Mouse (Mus musculus): ENCODE data around the gene Fh1.

Fh1 gene

DNA sequence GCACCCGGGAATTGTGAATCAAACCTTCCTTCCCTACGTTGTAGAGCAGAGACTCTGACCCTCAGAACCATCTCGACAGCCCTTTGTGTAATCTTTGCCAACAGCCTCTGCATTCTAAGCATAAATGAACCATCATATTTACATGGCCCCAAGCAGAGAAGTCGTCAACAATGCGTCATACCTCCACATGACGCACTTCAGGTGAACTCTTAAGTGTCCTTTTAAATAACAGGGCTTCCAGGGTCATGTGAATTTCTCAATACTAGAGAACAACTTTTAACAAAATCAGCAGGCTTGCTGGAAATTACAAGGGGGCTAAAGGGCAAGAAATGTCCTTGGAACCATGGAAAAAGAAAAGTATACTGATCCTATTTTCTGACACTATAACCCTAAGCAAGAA is 1.8 kb downstream of the Fh1 start:
- no peak for DNase-seq (ENCODE audit: low read depth, low spot score)

DNA sequence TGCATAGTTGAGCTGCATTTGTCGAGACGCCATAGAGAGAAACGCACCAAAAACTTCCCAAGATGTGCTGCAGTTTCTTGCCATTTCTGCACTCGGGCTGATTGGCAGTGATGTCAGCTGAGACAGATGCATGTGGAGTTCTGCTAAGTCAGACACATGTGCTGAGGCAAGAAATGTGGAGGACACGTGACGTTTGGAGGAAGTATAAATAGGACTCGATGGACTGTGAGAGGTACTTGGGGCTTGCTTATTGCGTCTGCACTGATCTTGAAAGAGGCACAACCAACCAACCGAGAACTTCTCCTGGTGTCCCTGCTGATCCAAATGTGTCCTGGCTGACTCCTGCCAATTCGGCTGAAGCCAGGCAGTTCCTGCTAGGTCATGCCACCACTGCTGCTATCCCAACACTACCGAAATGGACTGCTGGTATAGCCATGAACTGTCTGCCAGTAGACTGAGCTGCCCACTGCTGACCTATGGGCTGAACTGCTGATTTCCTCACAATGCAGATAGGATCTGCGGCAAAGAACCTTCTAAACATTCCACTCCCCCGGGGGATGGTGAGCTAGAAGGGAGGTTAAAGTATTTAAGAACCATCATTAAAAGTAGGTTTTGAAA is 5.5 kb downstream of the Fh1 start, which contains the start of gene Kmo:
Kmo (plus strand) TSS at position 568 of the 618 bp plus-strand sequence.
- no peak for DNase-seq (ENCODE audit: low read depth, low spot score)

DNA sequence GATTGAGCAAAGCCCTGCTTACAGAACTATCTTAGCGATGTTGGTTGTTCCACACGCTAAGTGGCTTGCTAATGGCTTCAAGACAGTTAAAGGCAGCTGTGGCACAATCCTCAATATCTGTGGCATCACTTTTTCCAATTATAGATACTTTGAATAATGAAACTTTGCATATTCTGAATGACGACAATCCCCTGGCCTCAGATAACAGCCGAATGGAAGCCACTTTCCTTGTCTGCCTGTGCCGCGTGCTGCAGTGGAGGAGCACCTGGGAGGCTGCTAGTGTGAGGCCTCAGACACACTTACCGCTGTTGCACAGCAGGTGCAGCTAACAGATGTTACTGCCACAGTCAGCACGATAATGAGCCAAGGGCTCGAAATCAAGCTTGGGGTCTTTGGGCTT is 10.4 kb downstream of the Fh1 start:
- no peak for DNase-seq (ENCODE audit: low read depth, low spot score)

DNA sequence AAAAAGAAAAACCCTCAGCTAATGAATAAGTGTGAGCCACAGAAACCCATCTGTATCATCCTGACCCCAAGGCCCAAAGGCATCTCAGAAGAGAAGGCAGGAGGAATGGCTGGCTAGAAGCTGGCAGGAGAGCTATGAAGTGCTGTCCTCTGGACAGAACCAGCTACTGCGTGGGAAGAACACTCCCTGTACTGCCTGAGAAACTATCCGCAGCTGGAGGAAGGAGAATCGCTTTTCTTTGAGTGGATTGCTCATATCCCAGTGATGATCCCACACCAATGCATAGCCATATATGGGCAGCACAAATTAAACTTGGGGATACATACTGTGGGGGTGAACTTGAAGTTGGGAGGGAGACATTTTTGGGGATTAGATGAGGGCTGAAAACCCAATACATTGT is 16.7 kb downstream of the Fh1 start:
- no peak for DNase-seq (ENCODE audit: low read depth, low spot score)

DNA sequence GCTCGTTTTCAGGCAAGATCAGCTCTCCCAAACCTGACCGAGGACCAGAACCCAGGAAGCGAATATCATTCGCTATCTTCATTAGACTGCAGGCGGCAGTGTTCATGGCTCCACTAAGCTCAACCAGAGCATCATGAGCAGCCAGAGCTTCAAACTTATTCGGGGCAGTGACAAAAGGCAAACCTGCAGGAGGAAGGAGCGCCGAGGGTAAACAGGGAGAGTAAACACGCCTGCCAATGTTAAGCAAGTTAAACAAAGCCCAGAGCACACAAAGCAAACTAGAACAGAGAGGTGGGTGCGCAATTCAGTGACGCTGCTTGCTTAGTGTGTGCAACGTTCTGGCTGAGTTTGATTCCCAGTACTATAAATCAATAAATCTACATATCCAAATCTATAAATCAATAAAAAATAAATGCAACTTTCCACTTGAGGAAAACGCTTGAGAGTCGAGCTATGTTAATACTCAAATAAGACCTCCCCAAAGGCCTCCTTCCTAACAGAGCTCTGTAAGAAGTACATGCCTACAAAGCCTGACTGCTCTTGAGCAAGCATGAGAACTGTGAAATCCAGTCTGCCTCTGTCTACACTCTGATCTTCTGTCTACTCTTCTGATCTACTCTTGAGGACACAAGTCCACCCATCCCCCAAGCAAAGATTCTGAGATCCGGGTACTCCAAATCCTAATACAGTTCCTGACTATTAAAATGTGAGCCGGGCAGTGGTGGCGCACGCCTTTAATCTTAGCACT is 17.4 kb downstream of the Fh1 start:
- DNase-seq (ENCODE audit: low read depth, low spot score): no peak

DNA sequence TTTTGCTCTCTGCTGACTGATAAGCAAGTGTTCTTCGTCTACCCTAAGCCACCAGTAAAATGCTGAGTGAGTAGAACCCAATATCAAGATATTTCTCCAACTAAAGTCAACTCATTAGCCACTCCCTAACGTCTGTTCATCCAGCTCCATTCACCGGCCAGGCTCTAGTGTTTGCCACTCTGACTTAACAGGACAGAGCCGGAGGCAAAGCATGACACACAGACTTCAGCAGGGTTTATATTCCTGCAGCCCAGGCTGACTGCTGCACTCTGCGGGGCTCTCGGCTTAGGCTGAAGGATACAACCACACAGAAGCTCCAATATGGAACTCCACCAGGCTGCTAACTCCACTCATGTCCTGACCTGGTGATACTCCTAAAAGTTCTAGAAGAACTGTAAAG is 18.1 kb downstream of the Fh1 start:
- DNase-seq (ENCODE audit: low read depth, low spot score): no peak

DNA sequence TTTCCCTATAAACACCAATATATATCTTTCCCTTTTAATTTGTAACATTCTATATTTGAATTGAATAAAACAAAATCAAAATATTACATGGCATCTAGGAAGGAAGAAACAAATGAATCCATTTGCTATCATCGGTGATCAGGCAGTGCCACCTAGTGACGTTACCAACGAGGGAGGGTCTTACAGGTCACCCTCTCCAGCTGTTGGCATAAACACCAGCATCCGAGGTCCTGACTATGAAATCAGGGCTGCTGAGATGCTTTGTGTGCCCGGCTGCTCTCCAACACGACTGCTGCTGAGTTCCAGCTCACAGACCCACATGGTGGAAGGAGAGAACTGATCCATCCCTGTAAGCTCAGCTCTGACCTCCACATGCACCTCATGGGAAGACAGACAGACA is 22.0 kb downstream of the Fh1 start:
- no peak for DNase-seq (ENCODE audit: low read depth, low spot score)

DNA sequence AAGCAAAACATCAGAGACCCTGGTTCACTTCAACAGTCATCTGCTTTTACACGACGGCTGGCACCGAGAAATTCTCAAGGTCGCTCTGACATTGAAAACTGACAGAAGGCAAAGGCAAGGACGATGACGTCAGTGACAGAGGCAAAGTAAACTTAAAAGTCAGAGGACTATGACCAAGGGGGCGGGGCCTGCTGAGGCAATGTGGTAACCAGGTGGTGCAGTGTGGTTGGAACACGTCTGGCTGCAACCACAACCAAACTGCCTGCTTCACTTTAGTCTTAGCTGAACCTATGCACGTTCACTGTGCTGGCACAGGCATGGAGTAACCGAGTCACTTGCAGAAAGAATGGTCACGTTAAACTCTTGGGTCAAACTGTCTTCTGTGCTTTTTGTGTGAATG is 23.2 kb downstream of the Fh1 start:
- peak; percentile 6 for DNase-seq (ENCODE audit: low read depth, low spot score)

DNA sequence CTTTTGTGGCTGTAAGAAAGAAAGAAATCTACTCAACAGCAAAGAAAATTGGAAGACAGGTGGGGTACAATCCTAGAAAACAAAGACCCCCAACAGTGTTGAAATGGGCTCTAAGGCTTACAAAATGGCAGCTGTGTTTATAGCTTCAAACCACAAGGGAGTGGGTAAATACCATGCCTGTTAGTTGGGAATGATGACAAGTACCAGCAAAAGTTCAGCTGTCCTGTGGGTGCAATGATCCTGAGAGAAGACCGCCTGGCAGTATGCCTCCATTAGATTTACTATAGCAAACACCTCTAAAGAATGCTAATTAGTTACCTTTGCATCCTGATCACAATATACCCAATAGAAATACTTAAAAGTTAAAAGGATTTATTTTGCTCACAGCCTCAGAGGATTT is 32.6 kb downstream of the Fh1 start:
- DNase-seq (ENCODE audit: low read depth, low spot score): no peak

DNA sequence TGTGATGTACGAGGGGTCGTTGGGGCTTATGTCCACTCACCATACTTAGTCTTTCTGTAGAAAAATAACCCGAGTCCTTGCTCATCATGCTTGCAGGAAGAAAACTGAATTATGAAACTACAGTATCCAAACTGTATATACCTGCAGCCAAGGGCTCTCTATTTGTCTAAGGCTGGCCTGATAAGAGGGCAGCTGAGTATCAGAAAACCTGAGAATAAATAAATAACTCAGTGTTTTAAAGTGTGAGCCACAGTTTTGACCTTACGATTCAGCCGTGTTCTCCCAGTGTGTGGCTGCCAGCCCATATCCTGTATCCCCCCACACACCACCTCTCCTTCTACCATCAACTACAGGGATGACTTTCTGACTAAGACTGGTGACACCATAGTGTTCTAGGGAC is 38.8 kb downstream of the Fh1 start:
- no peak for DNase-seq (ENCODE audit: low read depth, low spot score)

DNA sequence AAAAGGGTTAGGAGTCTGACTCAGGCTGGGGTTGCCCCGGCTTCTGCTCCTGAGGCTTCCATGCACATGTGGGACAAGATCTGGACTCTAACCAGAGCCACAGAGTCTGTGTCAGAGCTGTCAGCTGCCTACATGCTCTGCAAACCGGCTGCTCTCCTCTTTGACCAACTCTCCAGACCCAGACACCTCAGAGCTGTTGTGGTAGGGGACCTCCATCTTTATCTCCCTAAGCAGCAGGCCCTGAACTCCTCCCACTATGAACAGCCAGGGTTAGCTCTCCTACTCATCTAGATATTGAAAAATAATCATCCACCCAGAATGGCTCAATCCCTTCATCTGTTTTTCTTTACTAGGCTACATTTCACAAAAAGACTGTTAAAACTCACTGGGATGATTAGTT is 40.2 kb downstream of the Fh1 start:
- no peak for DNase-seq (ENCODE audit: low read depth, low spot score)

DNA sequence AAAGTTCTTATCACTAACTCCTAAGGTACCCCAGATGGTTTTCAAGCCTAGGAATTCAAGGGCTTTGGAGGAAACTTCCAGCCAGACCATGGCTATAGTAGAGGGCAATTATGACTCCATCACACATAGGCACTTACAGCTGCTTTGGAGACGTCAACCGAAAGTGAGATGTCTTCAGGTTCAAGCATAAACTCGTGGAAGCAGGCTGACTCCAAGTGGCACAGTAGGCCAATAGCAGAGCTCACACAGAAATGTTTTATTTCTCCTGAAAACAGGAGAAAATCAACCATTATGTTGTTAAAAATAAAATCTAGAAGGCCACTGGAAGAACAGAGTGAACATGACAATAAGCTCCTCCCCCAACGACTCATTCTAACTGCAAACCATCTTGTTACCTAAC is 42.6 kb downstream of the Fh1 start:
- DNase-seq (ENCODE audit: low read depth, low spot score): no peak

DNA sequence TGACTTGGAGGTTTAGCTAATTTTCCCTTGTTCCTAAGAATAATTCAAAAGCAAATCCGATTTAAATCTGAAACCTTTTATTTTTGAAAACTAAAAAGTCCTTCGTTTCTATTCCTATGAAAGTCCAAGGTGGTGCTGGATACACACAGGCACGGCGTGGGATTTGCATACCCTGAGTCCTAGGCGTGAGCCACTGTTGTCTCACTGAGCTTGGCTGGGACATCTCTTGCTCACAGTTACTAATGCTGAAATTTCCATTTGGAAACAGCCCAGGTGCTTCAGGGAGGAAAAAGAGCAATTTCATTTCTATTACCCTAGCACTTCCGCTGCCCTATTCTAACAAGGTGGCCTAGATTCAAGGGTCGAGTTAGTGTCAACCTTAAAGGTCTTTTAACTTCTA is 45.1 kb downstream of the Fh1 start:
- DNase-seq (ENCODE audit: low read depth, low spot score): no peak

DNA sequence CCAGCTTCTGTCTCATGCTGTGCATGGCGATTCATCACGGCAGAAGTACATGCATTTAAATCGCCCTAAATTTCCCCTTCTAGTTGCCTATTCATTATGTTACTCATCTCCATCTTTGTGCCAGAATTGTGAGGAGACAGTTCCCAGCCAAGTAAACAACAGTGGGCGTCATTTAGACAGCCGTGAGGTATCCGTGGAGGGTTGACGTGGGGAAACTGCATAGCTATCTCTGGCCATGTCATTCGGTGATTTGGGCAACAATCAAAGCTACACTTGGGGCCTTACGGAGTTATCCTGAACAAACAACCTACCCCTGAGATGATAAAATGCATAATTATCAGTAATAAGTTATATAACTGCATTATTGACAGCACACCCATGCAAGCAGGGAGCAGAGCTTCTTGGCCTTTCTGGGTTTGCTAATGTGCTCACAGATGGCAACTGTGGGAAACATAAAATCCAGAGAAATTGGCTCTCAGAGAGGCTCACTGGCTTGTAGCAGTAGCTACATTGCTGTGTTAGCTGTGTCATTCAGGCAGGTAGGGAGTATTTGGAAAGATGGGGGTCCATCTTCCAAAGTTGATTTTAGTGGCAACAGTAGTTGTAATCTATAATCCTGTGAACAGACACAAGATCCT is 45.7 kb downstream of the Fh1 start:
- DNase-seq (ENCODE audit: low read depth, low spot score): no peak

DNA sequence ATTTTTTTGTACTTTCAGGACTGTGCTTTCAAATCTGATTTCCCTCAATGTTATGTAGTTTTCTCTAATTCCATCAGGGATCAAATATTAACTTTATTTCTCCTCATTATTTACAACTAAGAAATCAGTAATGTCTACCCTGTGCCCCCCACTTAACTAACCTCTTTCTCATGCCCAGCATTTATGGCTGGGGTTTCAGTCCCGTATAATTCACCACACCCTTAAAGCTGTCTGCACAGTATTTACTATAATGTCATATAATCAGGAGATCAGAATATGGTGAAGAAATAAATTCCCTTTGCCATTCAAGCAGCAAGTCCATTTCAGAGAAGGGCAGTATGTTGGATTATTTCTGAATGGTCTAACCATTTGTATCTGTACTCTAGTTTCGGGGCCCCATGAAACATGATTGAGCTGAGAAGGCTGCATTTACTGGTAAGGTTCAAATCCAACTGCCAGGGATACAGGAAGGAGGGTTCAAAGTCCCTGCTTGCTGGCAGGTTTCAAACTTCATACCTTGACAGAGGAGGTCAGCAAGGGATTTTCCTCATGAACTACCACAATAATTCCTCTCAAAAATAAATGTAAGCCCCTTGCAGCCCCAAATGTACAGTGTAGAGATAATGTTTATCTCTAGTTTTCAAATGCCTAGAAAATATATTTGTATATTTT is 46.9 kb downstream of the Fh1 start:
- DNase-seq (ENCODE audit: low read depth, low spot score): no peak

DNA sequence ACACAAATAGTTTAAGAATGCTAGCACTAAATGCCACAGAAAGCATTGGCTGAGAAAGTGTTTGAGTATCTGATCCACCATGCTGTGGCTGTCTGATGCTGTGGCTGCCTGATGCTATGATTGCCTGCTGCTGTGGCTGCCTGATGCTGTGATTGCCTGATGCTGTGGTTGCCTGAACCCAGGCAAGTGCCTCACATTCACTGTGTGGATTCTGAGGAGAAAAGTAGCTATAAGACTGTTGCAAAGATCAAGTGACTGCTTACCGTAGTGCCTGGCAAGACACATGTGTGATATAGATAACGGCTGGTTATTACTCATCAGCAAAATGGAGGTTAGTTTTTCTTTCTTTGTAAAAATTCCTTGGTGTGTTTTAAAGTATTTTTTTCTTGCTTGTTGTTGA is 51.3 kb downstream of the Fh1 start:
- no peak for DNase-seq (ENCODE audit: low read depth, low spot score)

DNA sequence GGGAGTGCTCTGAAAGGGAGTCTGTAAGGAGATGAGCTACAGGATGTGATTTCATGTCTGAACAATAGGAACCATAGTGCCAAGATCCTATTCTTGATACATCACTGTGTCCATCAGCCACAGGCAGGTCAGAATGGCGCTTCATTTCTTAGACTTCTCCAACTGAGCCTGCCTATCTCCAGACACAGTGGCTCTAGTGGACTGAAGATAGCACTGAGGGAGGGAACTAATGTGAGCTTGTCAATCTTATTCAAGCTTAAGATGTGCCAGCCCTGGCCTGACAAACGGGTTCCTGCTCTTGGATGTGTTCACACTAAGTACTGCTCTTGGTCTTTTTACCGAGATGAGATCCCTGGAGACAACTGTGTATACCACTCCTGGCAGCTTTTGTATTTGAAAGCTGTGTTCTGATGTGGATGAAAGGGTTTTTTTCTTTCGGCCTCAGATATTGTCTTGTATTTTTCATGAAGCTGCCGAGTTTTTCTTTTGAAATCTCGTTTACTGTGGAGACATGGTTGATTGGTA is 59.8 kb downstream of the Fh1 start:
- no peak for DNase-seq (ENCODE audit: low read depth, low spot score)

DNA sequence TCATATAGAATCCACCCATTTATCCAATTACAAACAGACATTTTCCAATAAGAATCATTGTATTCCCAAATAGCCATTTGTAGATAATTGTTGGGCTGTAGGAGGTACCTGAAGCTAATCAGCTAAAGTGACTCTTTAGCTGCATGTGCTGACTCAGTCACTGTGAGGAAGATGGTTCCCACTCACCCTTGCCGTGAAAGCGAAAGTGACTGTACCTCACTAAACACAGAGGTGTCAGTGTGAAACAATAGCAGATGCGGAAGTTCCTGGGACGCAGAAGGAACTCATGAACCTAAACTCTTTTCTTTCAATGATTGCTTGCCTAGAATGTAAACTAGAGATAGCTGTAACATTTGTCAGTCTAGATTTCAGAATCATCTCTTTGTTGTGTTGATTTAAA is 61.1 kb downstream of the Fh1 start:
- DNase-seq (ENCODE audit: low read depth, low spot score): peak; percentile 7

DNA sequence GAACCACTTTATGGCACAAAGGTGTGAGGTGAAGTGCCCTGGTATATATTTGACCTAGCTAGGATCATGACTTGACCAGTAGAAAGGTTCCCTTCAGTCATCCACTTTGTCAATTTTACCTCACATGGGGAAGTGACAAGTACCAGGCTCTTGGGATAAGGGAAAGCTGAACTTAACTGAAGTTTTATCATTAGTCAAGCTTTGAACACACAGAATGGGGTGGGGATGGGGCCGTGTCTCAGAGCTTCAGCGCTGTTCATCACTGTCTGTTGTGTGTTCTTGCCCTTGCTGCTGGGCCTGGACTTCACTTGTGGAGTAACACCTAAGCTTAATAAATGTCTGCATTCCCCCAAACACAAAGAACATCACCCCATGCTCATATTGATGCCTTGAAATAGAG is 63.1 kb downstream of the Fh1 start:
- no peak for DNase-seq (ENCODE audit: low read depth, low spot score)

DNA sequence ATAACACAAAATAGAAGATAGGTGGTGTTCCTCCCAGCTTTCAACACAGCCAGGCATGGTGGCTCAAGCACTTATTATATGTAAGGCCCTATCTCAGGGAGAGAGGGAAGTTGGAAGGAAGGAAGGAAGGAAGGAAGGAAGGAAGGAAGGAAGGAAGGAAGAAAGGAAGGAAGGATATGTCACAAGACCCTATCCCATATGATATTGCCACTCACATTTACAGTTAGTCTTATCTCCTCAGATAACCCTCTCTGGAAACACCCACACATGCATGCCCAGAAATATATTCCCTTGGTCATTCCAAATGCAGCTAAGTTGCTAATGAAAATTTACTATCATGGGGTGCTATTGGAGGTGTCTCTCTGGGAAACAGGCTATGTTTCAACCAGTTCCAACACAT is 63.6 kb downstream of the Fh1 start:
- DNase-seq (ENCODE audit: low read depth, low spot score): no peak

DNA sequence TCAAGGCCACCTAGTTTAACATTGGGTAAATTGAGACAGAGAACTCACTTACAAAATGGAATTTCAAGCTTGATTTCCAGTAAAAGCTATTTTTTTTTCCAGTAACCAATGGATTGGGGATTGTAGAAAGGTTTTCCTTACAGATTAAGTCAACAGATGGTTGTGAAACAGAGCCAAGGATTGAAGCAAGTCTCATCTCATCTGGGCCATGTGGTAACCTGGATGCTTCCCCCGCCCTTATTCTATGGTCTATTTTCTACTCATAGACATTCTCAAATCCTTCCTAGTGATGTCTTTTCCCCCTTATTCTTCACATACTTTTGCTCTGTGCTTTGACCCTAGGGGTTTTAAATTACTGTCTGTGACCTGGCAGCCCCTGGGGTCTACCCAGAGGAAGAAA is 70.8 kb downstream of the Fh1 start:
- no peak for DNase-seq (ENCODE audit: low read depth, low spot score)

DNA sequence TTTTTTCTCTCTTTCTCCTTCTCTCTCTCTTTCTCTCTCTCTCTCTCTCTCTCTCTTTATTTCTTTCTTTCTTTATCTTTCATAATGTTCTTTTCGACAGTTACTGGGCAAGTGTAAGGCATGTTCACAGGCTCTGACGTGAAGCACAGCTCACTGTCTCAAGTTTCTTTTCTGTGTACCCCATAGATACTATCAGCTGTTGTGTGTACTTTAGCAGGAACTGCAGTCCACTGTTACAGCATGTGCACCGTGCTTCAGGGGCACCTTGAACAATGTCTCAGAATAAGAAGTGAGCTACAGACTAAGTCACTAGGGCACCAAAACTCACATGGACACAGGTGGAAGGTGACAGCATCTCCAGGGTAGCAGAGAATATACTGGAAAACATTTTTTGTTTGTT is 73.0 kb downstream of the Fh1 start:
- no peak for DNase-seq (ENCODE audit: low read depth, low spot score)
